Mouse (Mus musculus): ENCODE measurements around the gene Acsm1. TPM values are rescaled to one million over a fixed set of nuclear protein-coding genes. Genes with fewer than 3 reads are reported as not detected.

The Acsm1 gene
- polyA plus RNA-seq, 1 experiment from 2014 or later, result not detected

GRCm38 (mm10) chr7:119607796-119608515 lies 1.1 kb downstream of the Acsm1 start:
- Histone ChIP-seq H3K4me3 (no peak overlapping the region), H3K27ac (replicated peaks) (no peak overlapping the region), H3K36me3 (no peaks in the 10 kb centered on the region), H3K4me1 (no peaks in the 10 kb centered on the region), H3K27me3 (ENCODE audit: low read depth, poor library complexity, severe bottlenecking) (no peaks in the 10 kb centered on the region), H3K9me3 (replicated peaks) (no peaks in the 10 kb centered on the region)
- WGBS, result 82% methylated on average over 9 of the region's 9 CpGs
- DNase-seq (ENCODE audit: low spot score), result no peak

- H3K4me3 ChIP-seq, result no peak overlapping the region
- H3K9me3 ChIP-seq (replicated peaks), result no peaks in the 10 kb centered on the region
- no peaks in the 10 kb centered on the region for H3K27me3 ChIP-seq (ENCODE audit: low read depth, poor library complexity, severe bottlenecking)
- H3K36me3 ChIP-seq, result no peaks in the 10 kb centered on the region
- no peak overlapping the region for H3K27ac ChIP-seq (replicated peaks)
- 70% methylated on average over 1 of the region's 1 CpGs for WGBS
- H3K4me1 ChIP-seq, result no peaks in the 10 kb centered on the region
- DNase-seq (ENCODE audit: low spot score), result no peak
Measured at GRCm38 (mm10) chr7:119616531-119616930, 9.7 kb downstream of the Acsm1 start.

- H3K4me3 ChIP-seq, result no peak overlapping the region
- no peak for DNase-seq (ENCODE audit: low spot score)
- no peak overlapping the region for H3K27ac ChIP-seq (replicated peaks)
- H3K27me3 ChIP-seq (ENCODE audit: low read depth, poor library complexity, severe bottlenecking), result no peaks in the 10 kb centered on the region
- H3K4me1 ChIP-seq, result no peaks in the 10 kb centered on the region
- WGBS, result 85% methylated on average over 6 of the region's 6 CpGs
- no peaks in the 10 kb centered on the region for H3K36me3 ChIP-seq
- H3K9me3 ChIP-seq (replicated peaks), result no peaks in the 10 kb centered on the region
Measured at GRCm38 (mm10) chr7:119617593-119617992, 10.8 kb downstream of the Acsm1 start.

- H3K4me1 ChIP-seq, result no peaks in the 10 kb centered on the region
- 76% methylated on average over 4 of the region's 4 CpGs for WGBS
- no peaks in the 10 kb centered on the region for H3K27me3 ChIP-seq (ENCODE audit: low read depth, poor library complexity, severe bottlenecking)
- H3K27ac ChIP-seq (replicated peaks), result no peak overlapping the region
- no peak overlapping the region for H3K4me3 ChIP-seq
- H3K9me3 ChIP-seq (replicated peaks), result no peaks in the 10 kb centered on the region
- DNase-seq (ENCODE audit: low spot score), result no peak
- H3K36me3 ChIP-seq, result no peaks in the 10 kb centered on the region
Measured at GRCm38 (mm10) chr7:119618209-119618935, 11.5 kb downstream of the Acsm1 start.

GRCm38 (mm10) chr7:119620157-119620556 lies 13.3 kb downstream of the Acsm1 start:
- no peak for DNase-seq (ENCODE audit: low spot score)
- H3K27ac ChIP-seq (replicated peaks), result no peak overlapping the region

GRCm38 (mm10) chr7:119638773-119639172 lies 31.9 kb downstream of the Acsm1 start:
- no peak for DNase-seq (ENCODE audit: low spot score)
- Histone ChIP-seq H3K36me3 (no peaks in the 10 kb centered on the region), H3K27ac (replicated peaks) (no peak overlapping the region)

More at GRCm38 (mm10) chr7:119620157-119620556, 13.3 kb downstream of the Acsm1 start:
- H3K4me1 ChIP-seq, result no peaks in the 10 kb centered on the region
- H3K4me3 ChIP-seq, result no peak overlapping the region
- no peaks in the 10 kb centered on the region for H3K36me3 ChIP-seq
- no peaks in the 10 kb centered on the region for H3K27me3 ChIP-seq (ENCODE audit: low read depth, poor library complexity, severe bottlenecking)
- no peaks in the 10 kb centered on the region for H3K9me3 ChIP-seq (replicated peaks)

GRCm38 (mm10) chr7:119642307-119642706 lies 35.5 kb downstream of the Acsm1 start:
- DNase-seq (ENCODE audit: low spot score), result no peak
- Histone ChIP-seq H3K4me3 (no peak overlapping the region), H3K9me3 (replicated peaks) (no peaks in the 10 kb centered on the region), H3K27me3 (ENCODE audit: low read depth, poor library complexity, severe bottlenecking) (no peaks in the 10 kb centered on the region), H3K4me1 (no peaks in the 10 kb centered on the region), H3K36me3 (no peaks in the 10 kb centered on the region), H3K27ac (replicated peaks) (no peak overlapping the region)
- WGBS, result 82% methylated on average over 5 of the region's 5 CpGs

More at GRCm38 (mm10) chr7:119638773-119639172, 31.9 kb downstream of the Acsm1 start:
- H3K27me3 ChIP-seq (ENCODE audit: low read depth, poor library complexity, severe bottlenecking), result no peaks in the 10 kb centered on the region
- H3K4me3 ChIP-seq, result no peak overlapping the region
- no peaks in the 10 kb centered on the region for H3K4me1 ChIP-seq
- no peaks in the 10 kb centered on the region for H3K9me3 ChIP-seq (replicated peaks)

- no peaks in the 10 kb centered on the region for H3K4me1 ChIP-seq
- H3K27ac ChIP-seq (replicated peaks), result no peak overlapping the region
- no peaks in the 10 kb centered on the region for H3K27me3 ChIP-seq (ENCODE audit: low read depth, poor library complexity, severe bottlenecking)
- WGBS, result 88% methylated on average over 3 of the region's 3 CpGs
- no peak for DNase-seq (ENCODE audit: low spot score)
- no peak overlapping the region for H3K4me3 ChIP-seq
- H3K9me3 ChIP-seq (replicated peaks), result no peaks in the 10 kb centered on the region
- H3K36me3 ChIP-seq, result no peaks in the 10 kb centered on the region
Measured at GRCm38 (mm10) chr7:119667893-119668292, 61.1 kb downstream of the Acsm1 start.

GRCm38 (mm10) chr7:119670395-119670794 lies 63.6 kb downstream of the Acsm1 start:
- no peaks in the 10 kb centered on the region for H3K27me3 ChIP-seq (ENCODE audit: low read depth, poor library complexity, severe bottlenecking)
- 85% methylated on average over 5 of the region's 5 CpGs for WGBS
- H3K27ac ChIP-seq (replicated peaks), result no peak overlapping the region
- no peak overlapping the region for H3K4me3 ChIP-seq
- H3K4me1 ChIP-seq, result 0 out of 2 replicates have a peak, but pooled peaks cover 2% of the 10 kb centered on the region
- no peak for DNase-seq (ENCODE audit: low spot score)
- no peaks in the 10 kb centered on the region for H3K9me3 ChIP-seq (replicated peaks)
- H3K36me3 ChIP-seq, result no peaks in the 10 kb centered on the region

- H3K9me3 ChIP-seq (replicated peaks), result no peaks in the 10 kb centered on the region
- WGBS, result 43% methylated on average over 6 of the region's 6 CpGs
- no peak for DNase-seq (ENCODE audit: low spot score)
Measured at GRCm38 (mm10) chr7:119670925-119671324, 64.1 kb downstream of the Acsm1 start.

GRCm38 (mm10) chr7:119673465-119673864 lies 66.6 kb downstream of the Acsm1 start:
- Histone ChIP-seq H3K27ac (replicated peaks) (no peak overlapping the region), H3K36me3 (no peaks in the 10 kb centered on the region), H3K9me3 (replicated peaks) (no peaks in the 10 kb centered on the region), H3K4me3 (no peak overlapping the region), H3K27me3 (ENCODE audit: low read depth, poor library complexity, severe bottlenecking) (no peaks in the 10 kb centered on the region), H3K4me1 (0 out of 2 replicates have a peak, but pooled peaks cover 2% of the 10 kb centered on the region)
- WGBS, result 20% methylated on average over 6 of the region's 6 CpGs
- peak; percentile 55 for DNase-seq (ENCODE audit: low spot score)

More at GRCm38 (mm10) chr7:119670925-119671324, 64.1 kb downstream of the Acsm1 start:
- Histone ChIP-seq H3K36me3 (no peaks in the 10 kb centered on the region), H3K4me3 (no peak overlapping the region), H3K27ac (replicated peaks) (no peak overlapping the region), H3K4me1 (0 out of 2 replicates have a peak, but pooled peaks cover 2% of the 10 kb centered on the region), H3K27me3 (ENCODE audit: low read depth, poor library complexity, severe bottlenecking) (no peaks in the 10 kb centered on the region)

- Histone ChIP-seq H3K9me3 (replicated peaks) (no peaks in the 10 kb centered on the region), H3K4me3 (no peak overlapping the region), H3K36me3 (no peaks in the 10 kb centered on the region), H3K27me3 (ENCODE audit: low read depth, poor library complexity, severe bottlenecking) (no peaks in the 10 kb centered on the region), H3K4me1 (no peaks in the 10 kb centered on the region), H3K27ac (replicated peaks) (no peak overlapping the region)
- no peak for DNase-seq (ENCODE audit: low spot score)
- WGBS, result 82% methylated on average over 8 of the region's 8 CpGs
Measured at GRCm38 (mm10) chr7:119680107-119680506, 73.3 kb downstream of the Acsm1 start.

- H3K27ac ChIP-seq (replicated peaks), result no peak overlapping the region
- no peaks in the 10 kb centered on the region for H3K4me1 ChIP-seq
- H3K36me3 ChIP-seq, result no peaks in the 10 kb centered on the region
- DNase-seq (ENCODE audit: low spot score), result no peak
- H3K27me3 ChIP-seq (ENCODE audit: low read depth, poor library complexity, severe bottlenecking), result no peaks in the 10 kb centered on the region
- no peak overlapping the region for H3K4me3 ChIP-seq
- WGBS, result 86% methylated on average over 4 of the region's 4 CpGs
- H3K9me3 ChIP-seq (replicated peaks), result no peaks in the 10 kb centered on the region
Measured at GRCm38 (mm10) chr7:119682699-119683098, 75.9 kb downstream of the Acsm1 start.

Measured in midbrain, embryonic 10.5 days (tissue).